Mouse (Mus musculus): Measurements from ENCODE around the gene Atm. TPM values are rescaled to one million over a fixed set of nuclear protein-coding genes. Genes with fewer than 3 reads are reported as not detected.

Gene Atm
- polyA plus RNA-seq, 1 experiment from 2014 or later, result 6.1 TPM

GRCm38 (mm10) chr9:53514091-53514490 is 22.4 kb downstream of the Atm start:
- Histone ChIP-seq H3K27ac (ENCODE audit: low read depth, low read length) (no peak overlapping the region), H3K27me3 (replicated peaks; ENCODE audit: control insufficient read depth, insufficient read depth, low read length) (no peaks in the 10 kb centered on the region), H3K4me3 (ENCODE audit: low read length) (no peak overlapping the region), H3K4me1 (ENCODE audit: control insufficient read depth, insufficient read depth, low read depth, low read length) (no peaks in the 10 kb centered on the region), H3K36me3 (ENCODE audit: control insufficient read depth, insufficient read depth, low read length) (no peaks in the 10 kb centered on the region), H3K4me2 (ENCODE audit: low read length) (no peak overlapping the region), H3K9ac (ENCODE audit: low read depth, low read length) (no peak overlapping the region), H3K9me3 (ENCODE audit: control insufficient read depth, low read length) (no peaks in the 10 kb centered on the region)
- no peak for ATAC-seq

GRCm38 (mm10) chr9:53508053-53508452 is 28.5 kb downstream of the Atm start:
- Histone ChIP-seq H3K4me2 (ENCODE audit: low read length) (no peak overlapping the region), H3K9ac (ENCODE audit: low read depth, low read length) (no peak overlapping the region), H3K36me3 (ENCODE audit: control insufficient read depth, insufficient read depth, low read length) (peaks cover 6% of the 10 kb centered on the region; the same call in 1 of the 2 replicates), H3K27ac (ENCODE audit: low read depth, low read length) (no peak overlapping the region), H3K4me3 (ENCODE audit: low read length) (no peak overlapping the region), H3K4me1 (ENCODE audit: control insufficient read depth, insufficient read depth, low read depth, low read length) (no peaks in the 10 kb centered on the region), H3K9me3 (ENCODE audit: control insufficient read depth, low read length) (no peaks in the 10 kb centered on the region), H3K27me3 (replicated peaks; ENCODE audit: control insufficient read depth, insufficient read depth, low read length) (no peaks in the 10 kb centered on the region)
- 90% methylated on average over 7 of the region's 7 CpGs for WGBS
- ATAC-seq, result no peak

GRCm38 (mm10) chr9:53485886-53486285 is 50.7 kb downstream of the Atm start:
- H3K27me3 ChIP-seq (replicated peaks; ENCODE audit: control insufficient read depth, insufficient read depth, low read length), result no peaks in the 10 kb centered on the region
- no peak overlapping the region for H3K4me3 ChIP-seq (ENCODE audit: low read length)
- peaks cover 9% of the 10 kb centered on the region for H3K36me3 ChIP-seq (ENCODE audit: control insufficient read depth, insufficient read depth, low read length)
- no peaks in the 10 kb centered on the region for H3K4me1 ChIP-seq (ENCODE audit: control insufficient read depth, insufficient read depth, low read depth, low read length)
- H3K27ac ChIP-seq (ENCODE audit: low read depth, low read length), result no peak overlapping the region
- ATAC-seq, result no peak
- no peaks in the 10 kb centered on the region for H3K9me3 ChIP-seq (ENCODE audit: control insufficient read depth, low read length)
- no peak overlapping the region for H3K9ac ChIP-seq (ENCODE audit: low read depth, low read length)
- no peak overlapping the region for H3K4me2 ChIP-seq (ENCODE audit: low read length)

- peaks cover 3% of the 10 kb centered on the region; the same call in 1 of the 2 replicates for H3K36me3 ChIP-seq (ENCODE audit: control insufficient read depth, insufficient read depth, low read length)
- H3K27me3 ChIP-seq (replicated peaks; ENCODE audit: control insufficient read depth, insufficient read depth, low read length), result no peaks in the 10 kb centered on the region
- H3K4me1 ChIP-seq (ENCODE audit: control insufficient read depth, insufficient read depth, low read depth, low read length), result no peaks in the 10 kb centered on the region
- no peak overlapping the region for H3K4me2 ChIP-seq (ENCODE audit: low read length)
- no peak overlapping the region for H3K4me3 ChIP-seq (ENCODE audit: low read length)
- no peaks in the 10 kb centered on the region for H3K9me3 ChIP-seq (ENCODE audit: control insufficient read depth, low read length)
- 81% methylated on average over 9 of the region's 9 CpGs for WGBS
- H3K9ac ChIP-seq (ENCODE audit: low read depth, low read length), result no peak overlapping the region
- no peak for ATAC-seq
- no peak overlapping the region for H3K27ac ChIP-seq (ENCODE audit: low read depth, low read length)
These were observed 63.6 kb downstream of the Atm start for GRCm38 (mm10) chr9:53472806-53473518.

GRCm38 (mm10) chr9:53452038-53452437 is 84.5 kb downstream of the Atm start:
- no peaks in the 10 kb centered on the region for H3K27me3 ChIP-seq (replicated peaks; ENCODE audit: control insufficient read depth, insufficient read depth, low read length)
- no peak overlapping the region for H3K4me3 ChIP-seq (ENCODE audit: low read length)
- no peak for ATAC-seq
- WGBS, result 99% methylated on average over 2 of the region's 2 CpGs
- peaks cover 19% of the 10 kb centered on the region for H3K36me3 ChIP-seq (ENCODE audit: control insufficient read depth, insufficient read depth, low read length)
- H3K4me2 ChIP-seq (ENCODE audit: low read length), result no peak overlapping the region
- no peaks in the 10 kb centered on the region for H3K4me1 ChIP-seq (ENCODE audit: control insufficient read depth, insufficient read depth, low read depth, low read length)
- H3K9ac ChIP-seq (ENCODE audit: low read depth, low read length), result no peak overlapping the region
- H3K27ac ChIP-seq (ENCODE audit: low read depth, low read length), result no peak overlapping the region
- H3K9me3 ChIP-seq (ENCODE audit: control insufficient read depth, low read length), result no peaks in the 10 kb centered on the region

- Histone ChIP-seq H3K9me3 (ENCODE audit: control insufficient read depth, low read length) (no peaks in the 10 kb centered on the region), H3K4me2 (ENCODE audit: low read length) (no peak overlapping the region), H3K36me3 (ENCODE audit: control insufficient read depth, insufficient read depth, low read length) (peaks cover 21% of the 10 kb centered on the region), H3K9ac (ENCODE audit: low read depth, low read length) (no peak overlapping the region), H3K4me1 (ENCODE audit: control insufficient read depth, insufficient read depth, low read depth, low read length) (no peaks in the 10 kb centered on the region), H3K27ac (ENCODE audit: low read depth, low read length) (no peak overlapping the region), H3K27me3 (replicated peaks; ENCODE audit: control insufficient read depth, insufficient read depth, low read length) (no peaks in the 10 kb centered on the region), H3K4me3 (ENCODE audit: low read length) (no peak overlapping the region)
- ATAC-seq, result no peak
- 93% methylated on average over 1 of the region's 1 CpGs for WGBS
These were observed 85.9 kb downstream of the Atm start for GRCm38 (mm10) chr9:53450609-53451008.

- Histone ChIP-seq H3K4me2 (ENCODE audit: low read length) (no peak overlapping the region), H3K9ac (ENCODE audit: low read depth, low read length) (no peak overlapping the region), H3K4me3 (ENCODE audit: low read length) (no peak overlapping the region), H3K9me3 (ENCODE audit: control insufficient read depth, low read length) (no peaks in the 10 kb centered on the region), H3K36me3 (ENCODE audit: control insufficient read depth, insufficient read depth, low read length) (no peaks in the 10 kb centered on the region), H3K27me3 (replicated peaks; ENCODE audit: control insufficient read depth, insufficient read depth, low read length) (no peaks in the 10 kb centered on the region), H3K4me1 (ENCODE audit: control insufficient read depth, insufficient read depth, low read depth, low read length) (no peaks in the 10 kb centered on the region), H3K27ac (ENCODE audit: low read depth, low read length) (no peak overlapping the region)
- 91% methylated on average over 14 of the region's 14 CpGs for WGBS
- no peak for ATAC-seq
These were observed 100.5 kb downstream of the Atm start for GRCm38 (mm10) chr9:53435830-53436570.

GRCm38 (mm10) chr9:53427638-53428037 is 108.9 kb downstream of the Atm start:
- H3K4me1 ChIP-seq (ENCODE audit: control insufficient read depth, insufficient read depth, low read depth, low read length), result no peaks in the 10 kb centered on the region
- no peaks in the 10 kb centered on the region for H3K36me3 ChIP-seq (ENCODE audit: control insufficient read depth, insufficient read depth, low read length)
- no peaks in the 10 kb centered on the region for H3K9me3 ChIP-seq (ENCODE audit: control insufficient read depth, low read length)

GRCm38 (mm10) chr9:53426726-53427125 is 109.8 kb downstream of the Atm start:
- Histone ChIP-seq H3K9ac (ENCODE audit: low read depth, low read length) (no peak overlapping the region), H3K36me3 (ENCODE audit: control insufficient read depth, insufficient read depth, low read length) (no peaks in the 10 kb centered on the region), H3K4me3 (ENCODE audit: low read length) (no peak overlapping the region), H3K27ac (ENCODE audit: low read depth, low read length) (no peak overlapping the region), H3K9me3 (ENCODE audit: control insufficient read depth, low read length) (no peaks in the 10 kb centered on the region), H3K4me2 (ENCODE audit: low read length) (no peak overlapping the region), H3K4me1 (ENCODE audit: control insufficient read depth, insufficient read depth, low read depth, low read length) (no peaks in the 10 kb centered on the region), H3K27me3 (replicated peaks; ENCODE audit: control insufficient read depth, insufficient read depth, low read length) (no peaks in the 10 kb centered on the region)
- no peak for ATAC-seq
- 90% methylated on average over 3 of the region's 3 CpGs for WGBS

More at GRCm38 (mm10) chr9:53427638-53428037, 108.9 kb downstream of the Atm start:
- Histone ChIP-seq H3K27ac (ENCODE audit: low read depth, low read length) (no peak overlapping the region), H3K27me3 (replicated peaks; ENCODE audit: control insufficient read depth, insufficient read depth, low read length) (no peaks in the 10 kb centered on the region), H3K9ac (ENCODE audit: low read depth, low read length) (no peak overlapping the region), H3K4me2 (ENCODE audit: low read length) (no peak overlapping the region), H3K4me3 (ENCODE audit: low read length) (no peak overlapping the region)
- 81% methylated on average over 3 of the region's 3 CpGs for WGBS
- ATAC-seq, result no peak
